Mouse (Mus musculus): Measurements from ENCODE around the gene Cct3. TPM values are rescaled to one million over a fixed set of nuclear protein-coding genes. Genes with fewer than 3 reads are reported as not detected.
"Not testable (repeated sequence)": the region's sequence is repeated elsewhere in the genome, so short reads cannot be mapped to it uniquely, and the experiment has no call there.

Gene Cct3
- 517 and 559 TPM in 2 replicates for polyA plus RNA-seq (2015; fragmentation: Nextera tagmentation; extraction: Ambion mirVana)

- Histone ChIP-seq H3K36me3 (peaks cover 28% of the 10 kb centered on the region), H3K27ac (peak within 1 kb of the TSS; percentile 95), H3K9me3 (no peaks in the 10 kb centered on the region), H3K4me1 (peaks cover 15% of the 10 kb centered on the region), H3K27me3 (no peaks in the 10 kb centered on the region), H3K9ac (peak within 1 kb of the TSS; percentile 92), H3K4me3 (peak within 1 kb of the TSS; percentile 75), H3K4me2 (peak within 1 kb of the TSS; percentile 89)
- peak; percentile 99 for ATAC-seq (ENCODE audit: insufficient number of reproducible peaks, insufficient read depth, low FRiP score, low TSS enrichment, low read depth)
- under 1% methylated on average over 44 of the region's 44 CpGs for WGBS
Observed at GRCm38 (mm10) chr3:88296561-88297318, at the start of gene Cct3, which contains the start of gene Tsacc. TSS of gene Cct3 (plus strand) at chr3:88297116. TSS of gene Tsacc (minus strand) at chr3:88296999.

GRCm38 (mm10) chr3:88247666-88248065 lies 49.2 kb upstream of the Cct3 start:
- Histone ChIP-seq H3K4me1 (no peaks in the 10 kb centered on the region), H3K4me3 (no peak overlapping the region), H3K9ac (no peak overlapping the region), H3K36me3 (no peaks in the 10 kb centered on the region), H3K27ac (no peak overlapping the region), H3K4me2 (no peak overlapping the region), H3K27me3 (peaks cover 59% of the 10 kb centered on the region), H3K9me3 (no peaks in the 10 kb centered on the region)
- ATAC-seq (ENCODE audit: insufficient number of reproducible peaks, insufficient read depth, low FRiP score, low TSS enrichment, low read depth), result no peak
- WGBS, result 65% methylated on average over 9 of the region's 9 CpGs

GRCm38 (mm10) chr3:88248406-88248805 lies 48.5 kb upstream of the Cct3 start:
- no peak overlapping the region for H3K9ac ChIP-seq
- ATAC-seq (ENCODE audit: insufficient number of reproducible peaks, insufficient read depth, low FRiP score, low TSS enrichment, low read depth), result no peak
- no peak overlapping the region for H3K4me3 ChIP-seq
- peaks cover 59% of the 10 kb centered on the region for H3K27me3 ChIP-seq
- no peak overlapping the region for H3K4me2 ChIP-seq
- no peaks in the 10 kb centered on the region for H3K4me1 ChIP-seq
- WGBS, result 67% methylated on average over 11 of the region's 11 CpGs
- H3K36me3 ChIP-seq, result no peaks in the 10 kb centered on the region
- no peak overlapping the region for H3K27ac ChIP-seq
- H3K9me3 ChIP-seq, result no peaks in the 10 kb centered on the region

GRCm38 (mm10) chr3:88252739-88253138 lies 44.2 kb upstream of the Cct3 start:
- peaks cover 7% of the 10 kb centered on the region for H3K4me1 ChIP-seq
- WGBS, result 69% methylated on average over 6 of the region's 6 CpGs
- H3K9me3 ChIP-seq, result no peaks in the 10 kb centered on the region
- H3K27ac ChIP-seq, result no peak overlapping the region
- H3K9ac ChIP-seq, result no peak overlapping the region
- peaks cover 65% of the 10 kb centered on the region for H3K27me3 ChIP-seq
- ATAC-seq (ENCODE audit: insufficient number of reproducible peaks, insufficient read depth, low FRiP score, low TSS enrichment, low read depth), result no peak
- no peak overlapping the region for H3K4me2 ChIP-seq
- no peaks in the 10 kb centered on the region for H3K36me3 ChIP-seq
- no peak overlapping the region for H3K4me3 ChIP-seq

GRCm38 (mm10) chr3:88254268-88254926 lies 42.5 kb upstream of the Cct3 start, which contains the start of gene Rhbg:
TSS of gene Rhbg (minus strand) at chr3:88254709.
- Histone ChIP-seq H3K9me3 (no peaks in the 10 kb centered on the region), H3K4me2 (peak within 1 kb of the TSS; percentile 73), H3K9ac (peak within 1 kb of the TSS; percentile 66), H3K27me3 (peaks cover 55% of the 10 kb centered on the region), H3K4me1 (peaks cover 7% of the 10 kb centered on the region), H3K27ac (no peak within 1 kb of the TSS), H3K36me3 (no peaks in the 10 kb centered on the region), H3K4me3 (peak within 1 kb of the TSS; percentile 46)
- no peak for ATAC-seq (ENCODE audit: insufficient number of reproducible peaks, insufficient read depth, low FRiP score, low TSS enrichment, low read depth)
- WGBS, result 2% methylated on average over 34 of the region's 34 CpGs

GRCm38 (mm10) chr3:88255950-88256349 lies 41.0 kb upstream of the Cct3 start:
- peaks cover 7% of the 10 kb centered on the region for H3K4me1 ChIP-seq
- no peak for ATAC-seq (ENCODE audit: insufficient number of reproducible peaks, insufficient read depth, low FRiP score, low TSS enrichment, low read depth)
- no peak overlapping the region for H3K27ac ChIP-seq
- 57% methylated on average over 6 of the region's 6 CpGs for WGBS
- H3K36me3 ChIP-seq, result no peaks in the 10 kb centered on the region
- no peak overlapping the region for H3K4me2 ChIP-seq
- peaks cover 55% of the 10 kb centered on the region for H3K27me3 ChIP-seq
- H3K9ac ChIP-seq, result no peak overlapping the region
- H3K4me3 ChIP-seq, result no peak overlapping the region
- no peaks in the 10 kb centered on the region for H3K9me3 ChIP-seq

GRCm38 (mm10) chr3:88256382-88256781 lies 40.5 kb upstream of the Cct3 start:
- peaks cover 7% of the 10 kb centered on the region for H3K4me1 ChIP-seq
- no peak overlapping the region for H3K27ac ChIP-seq
- H3K4me2 ChIP-seq, result no peak overlapping the region
- H3K9ac ChIP-seq, result no peak overlapping the region
- H3K36me3 ChIP-seq, result no peaks in the 10 kb centered on the region
- WGBS, result 77% methylated on average over 7 of the region's 7 CpGs
- no peak for ATAC-seq (ENCODE audit: insufficient number of reproducible peaks, insufficient read depth, low FRiP score, low TSS enrichment, low read depth)
- H3K9me3 ChIP-seq, result no peaks in the 10 kb centered on the region
- no peak overlapping the region for H3K4me3 ChIP-seq
- H3K27me3 ChIP-seq, result peaks cover 55% of the 10 kb centered on the region

- ATAC-seq (ENCODE audit: insufficient number of reproducible peaks, insufficient read depth, low FRiP score, low TSS enrichment, low read depth), result no peak
- Histone ChIP-seq H3K4me1 (no peaks in the 10 kb centered on the region), H3K4me3 (no peak overlapping the region), H3K9ac (no peak overlapping the region), H3K36me3 (no peaks in the 10 kb centered on the region), H3K9me3 (no peaks in the 10 kb centered on the region), H3K4me2 (no peak overlapping the region), H3K27me3 (no peaks in the 10 kb centered on the region; the same call in 1 of the 2 replicates), H3K27ac (peak overlapping the region; percentile 81)
- WGBS, result 52% methylated on average over 3 of the region's 3 CpGs
Observed at GRCm38 (mm10) chr3:88262346-88262745, 34.6 kb upstream of the Cct3 start.

GRCm38 (mm10) chr3:88268014-88268413 lies 28.9 kb upstream of the Cct3 start:
- not testable (repeated sequence) for ATAC-seq (ENCODE audit: insufficient number of reproducible peaks, insufficient read depth, low FRiP score, low TSS enrichment, low read depth)

GRCm38 (mm10) chr3:88268991-88269390 lies 27.9 kb upstream of the Cct3 start:
- no peak overlapping the region for H3K4me2 ChIP-seq
- H3K4me3 ChIP-seq, result no peak overlapping the region
- H3K9ac ChIP-seq, result no peak overlapping the region
- no peaks in the 10 kb centered on the region for H3K27me3 ChIP-seq
- no peak overlapping the region for H3K27ac ChIP-seq
- 85% methylated on average over 5 of the region's 5 CpGs for WGBS
- no peak for ATAC-seq (ENCODE audit: insufficient number of reproducible peaks, insufficient read depth, low FRiP score, low TSS enrichment, low read depth)
- H3K4me1 ChIP-seq, result no peaks in the 10 kb centered on the region
- no peaks in the 10 kb centered on the region for H3K9me3 ChIP-seq
- H3K36me3 ChIP-seq, result no peaks in the 10 kb centered on the region

More at GRCm38 (mm10) chr3:88268014-88268413, 28.9 kb upstream of the Cct3 start:
- H3K9me3 ChIP-seq, H3K4me3 ChIP-seq, H3K9ac ChIP-seq, H3K27ac ChIP-seq, H3K4me1 ChIP-seq, H3K4me2 ChIP-seq, H3K36me3 ChIP-seq, H3K27me3 ChIP-seq: not testable (repeated sequence)
- 78% methylated on average over 6 of the region's 6 CpGs for WGBS

- not testable (repeated sequence) for H3K4me2 ChIP-seq; H3K4me1 ChIP-seq; H3K36me3 ChIP-seq; H3K9me3 ChIP-seq; H3K27me3 ChIP-seq; H3K27ac ChIP-seq; H3K9ac ChIP-seq; H3K4me3 ChIP-seq; ATAC-seq (ENCODE audit: insufficient number of reproducible peaks, insufficient read depth, low FRiP score, low TSS enrichment, low read depth)
- 94% methylated on average over 2 of the region's 2 CpGs for WGBS
Observed at GRCm38 (mm10) chr3:88271298-88271697, 25.6 kb upstream of the Cct3 start.

- H3K27me3 ChIP-seq, result no peaks in the 10 kb centered on the region
- H3K4me3 ChIP-seq, result no peak overlapping the region
- H3K27ac ChIP-seq, result no peak overlapping the region
- 89% methylated on average over 3 of the region's 3 CpGs for WGBS
- no peak overlapping the region for H3K4me2 ChIP-seq
- H3K4me1 ChIP-seq, result no peaks in the 10 kb centered on the region
- no peak for ATAC-seq (ENCODE audit: insufficient number of reproducible peaks, insufficient read depth, low FRiP score, low TSS enrichment, low read depth)
- H3K9me3 ChIP-seq, result no peaks in the 10 kb centered on the region
- no peak overlapping the region for H3K9ac ChIP-seq
- H3K36me3 ChIP-seq, result no peaks in the 10 kb centered on the region
Observed at GRCm38 (mm10) chr3:88271859-88272258, 25.1 kb upstream of the Cct3 start.

Measured in embryonic facial prominence, embryonic 13.5 days (tissue).